Mouse (Mus musculus) hindbrain, postnatal 0 days (tissue): ENCODE data around the gene Ear2. TPM values are rescaled to one million over a fixed set of nuclear protein-coding genes. Genes with fewer than 3 reads are reported as not detected.
A peak's percentile ranks its signal among the peaks of the same experiment; 100 is the strongest.
"Not testable (repeated sequence)": the region's sequence is repeated elsewhere in the genome, so short reads cannot be mapped to it uniquely, and the experiment has no call there.

Experiments used
- ATAC-seq: fragments of 200-750 bp; cut with Nextera tagmentation; 2 replicates; pipeline ENCODE4 v1.8.0; 2017; ENCODE audit warnings: mild to moderate bottlenecking, moderate TSS enrichment, moderate library complexity
- DNase-seq: peaks from one replicate; pipeline ENCODE4 v3.0.0-alpha.2; 2015; ENCODE audit warnings: low spot score
- H3K27ac ChIP-seq: fragments of 300-500 bp; sonication (generic); 2 replicates; pipeline ENCODE4 v1.5.1; 2014; ENCODE audit warnings: mild to moderate bottlenecking
- H3K27me3 ChIP-seq: fragments of 300-500 bp; sonication (generic); 2 replicates; pipeline ENCODE4 v1.6.1; 2014; ENCODE audit warnings: low read length, mixed read lengths; ENCODE audit not compliant: insufficient read depth
- H3K36me3 ChIP-seq: fragments of 300-500 bp; sonication (generic); 2 replicates; pipeline ENCODE4 v1.6.1; 2014; ENCODE audit warnings: low read length, mixed read lengths; ENCODE audit not compliant: insufficient read depth
- H3K4me1 ChIP-seq: fragments of 300-500 bp; sonication (generic); 2 replicates; pipeline ENCODE4 v1.6.1; 2014; ENCODE audit warnings: antibody characterized with exemption, low read length, mixed read lengths; ENCODE audit not compliant: insufficient read depth
- H3K4me2 ChIP-seq: fragments of 300-500 bp; sonication (generic); 2 replicates; pipeline ENCODE4 v1.6.1; 2014; ENCODE audit warnings: low read depth, mild to moderate bottlenecking, low read length, moderate library complexity, mixed read lengths
- H3K4me3 ChIP-seq: fragments of 300-500 bp; sonication (generic); 2 replicates; pipeline ENCODE4 v1.5.1; 2014; ENCODE audit warnings: low read length
- H3K9ac ChIP-seq: fragments of 300-500 bp; sonication (generic); replicated peaks from 2 replicates; pipeline ENCODE4 v1.6.1; 2014; ENCODE audit warnings: mild to moderate bottlenecking, low read length, moderate library complexity, mixed read lengths
- H3K9me3 ChIP-seq: fragments of 300-500 bp; sonication (generic); 2 replicates; pipeline ENCODE4 v1.6.1; 2016; ENCODE audit warnings: low read length, mixed read lengths
- CTCF ChIP-seq: IDR thresholded peaks from 2 replicates; pipeline ENCODE4 v1.5.1; 2016; ENCODE audit warnings: antibody characterized with exemption, control low read depth, low read depth
- WGBS: fragments of 180-500 bp; shearing (Covaris S2); extraction: QIAGEN DNeasy Blood & Tissue Kit; methylation state at CpG from one replicate; pipeline ENCODE4 v1.1.7; 2014; 5-methylcytosine and 5-hydroxymethylcytosine counted together
- polyA plus RNA-seq: library from polyadenylated mRNA; unstranded; fragments of >200 nt; fragmentation: Nextera tagmentation; extraction: Ambion mirVana; gene quantifications from 2 replicates; pipeline ENCODE4 v1.2.1, GENCODE M21; 2015
- total RNA-seq: library from RNA; depleted of rRNA; stranded (reverse); fragments of >200 nt; gene quantifications from 2 replicates; pipeline ENCODE4 v1.2.3, GENCODE M21; 2014; rRNA removed

Gene Ear2
- total RNA-seq (not detected in 2 replicates), polyA plus RNA-seq (not detected in 2 replicates)

DNA sequence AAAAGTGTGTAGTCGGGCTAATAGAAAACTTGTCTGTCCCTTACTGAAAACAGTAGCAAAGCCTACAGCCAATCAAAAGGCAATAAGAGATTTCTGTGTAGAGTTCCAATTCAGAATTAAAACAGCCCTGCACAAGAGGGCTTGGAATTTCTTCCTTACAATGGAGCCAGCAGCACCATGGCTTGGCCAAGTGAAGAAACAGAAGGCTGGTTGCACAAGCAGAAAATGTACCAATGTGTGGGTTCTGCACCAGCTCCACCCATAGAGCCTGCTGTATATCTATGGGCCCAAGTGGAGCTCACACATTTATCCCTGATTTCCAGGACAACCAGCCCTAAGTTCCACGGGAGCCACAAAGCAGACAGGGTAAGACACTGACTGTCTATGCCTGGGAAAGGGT, at the start of gene Ear2:
Gene Ear2, plus strand, starts transcription at position 301 of the 400 bp plus-strand sequence.
- 88% methylated on average over 2 of the region's 2 CpGs for WGBS
- not testable (repeated sequence) for H3K9me3 ChIP-seq, H3K4me2 ChIP-seq, H3K4me1 ChIP-seq, H3K36me3 ChIP-seq, H3K27me3 ChIP-seq, H3K9ac ChIP-seq, DNase-seq, H3K4me3 ChIP-seq, ATAC-seq, H3K27ac ChIP-seq

DNA sequence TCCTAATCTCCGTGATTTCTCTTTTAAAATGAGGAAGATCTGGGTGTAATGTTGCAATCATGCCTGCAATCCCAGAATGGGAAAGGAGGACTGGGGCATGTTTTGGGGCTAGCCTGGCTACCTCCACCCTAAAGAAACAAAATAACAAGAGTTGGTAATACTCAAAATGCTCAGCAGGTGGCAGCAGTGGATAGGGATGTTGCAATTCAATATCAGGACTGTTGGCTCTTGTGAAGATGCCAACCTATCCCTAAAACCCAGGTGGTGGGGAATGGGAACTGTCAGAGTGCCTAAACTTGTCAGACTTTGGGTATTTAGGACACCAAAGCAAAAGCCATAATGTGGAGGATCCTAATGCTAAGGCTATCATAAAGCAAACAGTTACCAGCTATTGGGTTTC, 34.6 kb upstream of the Ear2 start:
- not testable (repeated sequence) for H3K4me1 ChIP-seq, H3K4me3 ChIP-seq
- WGBS: 92% methylated on average over 1 of the region's 1 CpGs

DNA sequence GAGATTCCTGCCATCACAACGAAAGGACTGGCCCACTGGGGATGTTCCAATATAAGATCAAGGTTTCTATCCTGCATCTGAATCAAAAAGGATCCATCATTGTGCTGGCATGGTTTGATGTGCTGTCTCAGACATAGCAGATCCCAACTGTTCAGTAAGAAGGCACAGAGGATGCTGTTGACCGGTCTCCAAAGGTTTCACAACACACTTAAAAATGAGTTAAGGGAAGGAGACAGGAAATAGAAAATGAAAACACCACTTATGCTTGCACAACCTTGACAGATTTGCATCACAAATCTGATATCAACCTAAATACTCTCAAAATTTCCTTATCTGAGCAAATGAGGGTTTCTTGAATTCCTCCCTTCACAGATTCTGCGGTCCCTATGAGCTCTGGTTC, 31.9 kb upstream of the Ear2 start:
- 84% methylated on average over 1 of the region's 3 CpGs for WGBS

More for the DNA sequence above, 34.6 kb upstream of the Ear2 start:
- DNase-seq: peak; percentile 12
- H3K9me3 ChIP-seq, H3K9ac ChIP-seq, ATAC-seq, H3K4me2 ChIP-seq, H3K27ac ChIP-seq, H3K27me3 ChIP-seq, H3K36me3 ChIP-seq: not testable (repeated sequence)
- peak; percentile 68 for TF ChIP-seq CTCF

DNA sequence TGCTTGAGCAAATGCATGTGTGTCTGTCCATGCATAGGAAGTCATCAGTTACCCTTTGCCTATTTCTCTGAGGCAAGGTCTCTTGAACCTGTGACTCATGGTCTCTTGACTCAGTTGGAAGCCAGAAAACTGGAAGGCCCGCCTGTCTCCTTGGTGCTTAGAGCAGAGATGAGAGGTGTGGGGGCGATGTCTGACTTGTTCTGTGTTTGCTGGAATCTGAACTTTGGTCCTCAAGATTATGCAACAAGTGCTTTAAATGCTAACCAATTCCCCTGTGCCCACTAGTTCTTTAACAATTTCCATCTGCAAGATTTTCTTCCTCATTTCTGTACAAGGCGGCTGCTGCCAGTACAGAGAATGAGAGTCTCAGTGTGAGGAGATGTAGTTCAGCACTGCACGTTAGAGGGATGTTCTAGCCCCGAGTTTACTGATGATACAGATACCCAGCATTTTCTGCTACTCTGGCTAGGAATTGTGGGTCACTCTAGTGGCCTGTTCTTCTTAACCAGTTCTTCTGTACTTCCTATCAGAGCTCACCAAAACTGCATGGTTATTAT, 24.6 kb upstream of the Ear2 start:
- H3K4me2 ChIP-seq, H3K4me3 ChIP-seq, H3K9me3 ChIP-seq, H3K27ac ChIP-seq, ATAC-seq, DNase-seq, H3K36me3 ChIP-seq, H3K4me1 ChIP-seq, H3K9ac ChIP-seq, H3K27me3 ChIP-seq: not testable (repeated sequence)
- 90% methylated on average over 5 of the region's 5 CpGs for WGBS

More for the DNA sequence above, 31.9 kb upstream of the Ear2 start:
- H3K9me3 ChIP-seq, H3K4me1 ChIP-seq, H3K36me3 ChIP-seq, H3K9ac ChIP-seq, DNase-seq, H3K27ac ChIP-seq, H3K27me3 ChIP-seq, H3K4me3 ChIP-seq, H3K4me2 ChIP-seq, ATAC-seq: not testable (repeated sequence)

DNA sequence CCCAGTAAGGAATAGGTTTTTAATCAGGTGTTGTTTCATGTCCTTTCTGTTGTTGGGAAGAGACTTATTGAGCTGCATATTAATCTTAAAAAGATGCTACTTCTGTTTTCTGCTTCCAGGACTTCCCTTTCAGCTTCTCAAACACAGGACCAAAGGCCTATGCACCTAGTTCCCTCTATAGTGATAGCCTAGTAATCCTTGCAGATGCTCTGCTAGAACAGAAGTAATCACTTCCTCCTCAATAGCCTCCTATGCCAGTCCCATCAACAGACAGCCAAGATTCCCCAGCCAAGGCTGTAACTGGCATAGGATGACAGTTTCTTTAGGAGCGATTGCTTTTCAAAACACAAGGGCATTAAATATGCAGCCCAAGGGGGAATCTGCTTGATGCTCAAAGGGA, 15.9 kb upstream of the Ear2 start:
- H3K9me3 ChIP-seq, H3K4me1 ChIP-seq, H3K9ac ChIP-seq, H3K27me3 ChIP-seq, H3K36me3 ChIP-seq, H3K4me3 ChIP-seq, DNase-seq, H3K27ac ChIP-seq, ATAC-seq, H3K4me2 ChIP-seq: not testable (repeated sequence)
- WGBS: 89% methylated on average over 1 of the region's 1 CpGs

DNA sequence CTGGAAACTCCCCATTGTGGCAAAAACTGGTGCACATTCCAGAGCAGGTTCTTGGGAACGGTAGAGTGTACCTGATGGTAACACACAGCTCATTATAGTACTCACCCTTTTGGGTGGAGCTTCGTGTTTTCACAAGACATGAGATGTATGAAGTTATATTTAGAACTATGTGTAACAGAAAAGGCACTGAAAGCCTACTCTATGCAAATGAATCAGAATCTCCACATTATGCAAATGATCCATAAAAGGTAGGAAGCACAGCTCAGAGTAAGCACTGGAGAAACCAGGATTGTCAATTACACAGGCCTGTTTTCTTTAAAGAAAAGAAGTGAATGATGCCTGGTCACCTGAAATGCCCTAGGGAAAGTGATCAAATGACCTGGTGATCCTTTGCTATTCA, 14.9 kb upstream of the Ear2 start:
- not testable (repeated sequence) for ATAC-seq, H3K9ac ChIP-seq, H3K4me2 ChIP-seq, H3K36me3 ChIP-seq, H3K27ac ChIP-seq, H3K9me3 ChIP-seq, H3K27me3 ChIP-seq, H3K4me1 ChIP-seq, H3K4me3 ChIP-seq, DNase-seq
- WGBS: 74% methylated on average over 2 of the region's 2 CpGs

DNA sequence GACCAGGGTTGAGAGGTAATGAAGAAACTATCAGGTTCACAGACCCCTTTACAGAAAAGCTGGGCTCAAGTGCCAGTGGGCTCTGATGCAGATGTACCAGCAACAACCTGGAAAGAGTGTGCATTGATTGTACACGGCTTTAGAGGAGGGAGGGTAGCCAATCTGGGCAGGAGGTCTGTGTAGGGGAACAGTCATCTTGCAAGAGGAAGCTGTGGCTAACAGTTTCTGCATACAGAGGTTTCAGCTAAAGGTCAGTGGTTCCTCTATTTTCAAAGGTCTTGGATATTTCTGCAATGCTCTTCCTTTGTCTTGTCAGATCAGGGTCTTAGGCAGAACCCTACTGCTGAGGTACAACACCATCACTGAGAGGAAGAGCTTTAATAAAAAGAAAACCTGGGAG, 10.9 kb upstream of the Ear2 start:
- H3K4me2 ChIP-seq, H3K27ac ChIP-seq, H3K27me3 ChIP-seq, H3K36me3 ChIP-seq, ATAC-seq, H3K4me1 ChIP-seq, H3K4me3 ChIP-seq, H3K9me3 ChIP-seq, H3K9ac ChIP-seq, DNase-seq: not testable (repeated sequence)
- WGBS: 65% methylated on average over 1 of the region's 1 CpGs

DNA sequence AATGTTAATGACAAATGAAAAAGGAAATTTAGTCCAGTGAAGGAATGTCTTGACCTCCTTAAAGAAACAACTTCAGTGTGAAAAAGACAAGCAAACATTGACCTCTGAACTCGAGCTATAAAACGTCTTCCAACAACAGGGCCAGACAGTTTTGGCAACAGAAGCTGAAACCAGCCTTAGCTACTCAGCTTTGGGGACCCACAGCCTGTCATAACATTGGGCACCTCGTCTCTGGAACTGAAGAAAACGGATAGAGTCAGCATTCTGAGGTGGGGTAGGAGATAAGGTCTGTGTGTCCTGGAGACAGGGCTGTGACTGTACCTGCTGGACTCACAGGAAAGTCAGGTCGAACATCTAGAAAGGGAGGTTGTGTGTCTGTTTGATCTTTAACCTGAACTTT, 8.0 kb upstream of the Ear2 start:
- H3K4me3 ChIP-seq, H3K9ac ChIP-seq, H3K36me3 ChIP-seq, H3K9me3 ChIP-seq, H3K4me1 ChIP-seq, DNase-seq, H3K27ac ChIP-seq, H3K4me2 ChIP-seq, ATAC-seq, H3K27me3 ChIP-seq: not testable (repeated sequence)
- WGBS: 84% methylated on average over 5 of the region's 5 CpGs

DNA sequence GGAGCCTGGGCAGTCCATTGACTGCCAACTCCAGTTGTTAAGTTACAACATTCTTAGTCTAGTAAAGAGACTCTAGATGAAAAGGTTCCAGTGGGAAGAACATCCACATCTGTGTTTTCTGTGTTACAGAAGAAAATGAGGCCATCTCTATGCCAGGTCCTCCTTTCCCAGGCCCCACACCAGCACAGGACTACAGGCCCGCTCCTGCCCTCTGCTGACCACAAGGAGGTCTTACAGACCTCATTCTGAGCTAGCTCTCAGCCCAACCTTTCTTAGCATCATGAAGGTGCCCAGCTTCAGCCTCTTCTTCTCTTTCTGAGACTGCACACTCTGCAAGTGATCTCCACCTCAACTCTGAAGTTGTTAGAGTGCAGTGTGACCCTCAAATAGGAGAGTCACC, 2.4 kb upstream of the Ear2 start:
- DNase-seq, H3K9ac ChIP-seq, H3K9me3 ChIP-seq, H3K36me3 ChIP-seq, H3K4me2 ChIP-seq, H3K4me1 ChIP-seq, H3K4me3 ChIP-seq, ATAC-seq, H3K27me3 ChIP-seq, H3K27ac ChIP-seq: not testable (repeated sequence)
- no CpG with 5 or more reads among the region's 1 CpGs for WGBS
